Mouse (Mus musculus) left cerebral cortex, adult 18-20 months (tissue): ENCODE results near the gene Adam10. TPM values are rescaled to one million over a fixed set of nuclear protein-coding genes. Genes with fewer than 3 reads are reported as not detected.

Experiments
- microRNA-seq, 2 experiments: library from miRNA; unstranded; fragments of <30 nt; microRNA quantifications; one replicate each; pipeline ENCODE4 v1.2.0; 2021
- total RNA-seq, 2 experiments: library from RNA; stranded (reverse); gene quantifications; 2 replicates each; pipeline ENCODE4 v1.2.3; 2021

Gene Adam10
- total RNA-seq, 2 experiments from 2014 or later = 66.6 to 67.8 TPM

Small RNA genes lying within 50 kb of the gene (microRNA-seq; reads per million reads assigned to microRNA genes)
- 0 reads per million in 2 experiments for gene Gm25149

Other genes with a start within 250 kb of the Adam10 start
- gene Rnf111, start 175.3 kb upstream of the Adam10 start, total RNA-seq = 10 to 100 TPM; 41.7 to 41.9 TPM
- gene Sltm, start 136.2 kb upstream of the Adam10 start, total RNA-seq = 10 to 100 TPM; 48.7 to 53.2 TPM
- gene Gm10642, start 22.7 kb upstream of the Adam10 start, total RNA-seq = 1 to 10 TPM; 1.3 to 1.6 TPM
- gene Mindy2, start 21.8 kb upstream of the Adam10 start, total RNA-seq = 10 to 100 TPM; 41.6 to 41.9 TPM